Mouse (Mus musculus) hindbrain, embryonic 16.5 days (tissue): ENCODE measurements around the gene Dlgap1. TPM values are rescaled to one million over a fixed set of nuclear protein-coding genes. Genes with fewer than 3 reads are reported as not detected.

Source experiments
- ATAC-seq: fragments of 200-750 bp; cut with Nextera tagmentation; 2 replicates; pipeline ENCODE4 v1.8.0; 2017; ENCODE audit warnings: moderate TSS enrichment, moderate library complexity
- H3K27ac ChIP-seq: fragments of 300-500 bp; sonication (generic); 2 replicates; pipeline ENCODE4 v1.5.1; 2014; ENCODE audit warnings: low read depth, mild to moderate bottlenecking, control low read depth, low read length, moderate library complexity
- H3K27me3 ChIP-seq: fragments of 300-500 bp; sonication (generic); replicated peaks from 2 replicates; pipeline ENCODE4 v1.6.1; 2014; ENCODE audit warnings: low read length; ENCODE audit not compliant: control insufficient read depth, insufficient read depth
- H3K36me3 ChIP-seq: fragments of 300-500 bp; sonication (generic); 2 replicates; pipeline ENCODE4 v1.6.1; 2014; ENCODE audit warnings: mild to moderate bottlenecking, low read length, moderate library complexity, mixed read lengths; ENCODE audit not compliant: control insufficient read depth, insufficient read depth
- H3K4me1 ChIP-seq: fragments of 300-500 bp; sonication (generic); 2 replicates; pipeline ENCODE4 v1.6.1; 2014; ENCODE audit warnings: low read depth, low read length; ENCODE audit not compliant: control insufficient read depth, insufficient read depth
- H3K4me2 ChIP-seq: fragments of 300-500 bp; sonication (generic); 2 replicates; pipeline ENCODE4 v1.6.1; 2014; ENCODE audit warnings: mild to moderate bottlenecking, low read length, control low read depth, moderate library complexity
- H3K4me3 ChIP-seq: fragments of 300-500 bp; sonication (generic); 2 replicates; pipeline ENCODE4 v1.5.1; 2014; ENCODE audit warnings: mild to moderate bottlenecking, low read length, control low read depth, moderate library complexity
- H3K9ac ChIP-seq: fragments of 300-500 bp; sonication (generic); 2 replicates; pipeline ENCODE4 v1.6.1; 2014; ENCODE audit warnings: low read depth, mild to moderate bottlenecking, control low read depth, low read length, moderate library complexity
- H3K9me3 ChIP-seq: fragments of 300-500 bp; sonication (generic); 2 replicates; pipeline ENCODE4 v1.6.1; 2014; ENCODE audit warnings: mild to moderate bottlenecking, low read length, moderate library complexity; ENCODE audit not compliant: control insufficient read depth
- WGBS: fragments of 180-500 bp; shearing (Covaris S2); extraction: QIAGEN DNeasy Blood & Tissue Kit; methylation state at CpG from one replicate; pipeline ENCODE4 v1.1.7; 2014; 5-methylcytosine and 5-hydroxymethylcytosine counted together
- polyA plus RNA-seq: library from polyadenylated mRNA; unstranded; fragments of >200 nt; fragmentation: Nextera tagmentation; extraction: Ambion mirVana; gene quantifications from 2 replicates; pipeline ENCODE4 v1.2.1, GENCODE M21; 2015

The Dlgap1 gene
- polyA plus RNA-seq, 1 experiment from 2014 or later, result 39.5 TPM

DNA sequence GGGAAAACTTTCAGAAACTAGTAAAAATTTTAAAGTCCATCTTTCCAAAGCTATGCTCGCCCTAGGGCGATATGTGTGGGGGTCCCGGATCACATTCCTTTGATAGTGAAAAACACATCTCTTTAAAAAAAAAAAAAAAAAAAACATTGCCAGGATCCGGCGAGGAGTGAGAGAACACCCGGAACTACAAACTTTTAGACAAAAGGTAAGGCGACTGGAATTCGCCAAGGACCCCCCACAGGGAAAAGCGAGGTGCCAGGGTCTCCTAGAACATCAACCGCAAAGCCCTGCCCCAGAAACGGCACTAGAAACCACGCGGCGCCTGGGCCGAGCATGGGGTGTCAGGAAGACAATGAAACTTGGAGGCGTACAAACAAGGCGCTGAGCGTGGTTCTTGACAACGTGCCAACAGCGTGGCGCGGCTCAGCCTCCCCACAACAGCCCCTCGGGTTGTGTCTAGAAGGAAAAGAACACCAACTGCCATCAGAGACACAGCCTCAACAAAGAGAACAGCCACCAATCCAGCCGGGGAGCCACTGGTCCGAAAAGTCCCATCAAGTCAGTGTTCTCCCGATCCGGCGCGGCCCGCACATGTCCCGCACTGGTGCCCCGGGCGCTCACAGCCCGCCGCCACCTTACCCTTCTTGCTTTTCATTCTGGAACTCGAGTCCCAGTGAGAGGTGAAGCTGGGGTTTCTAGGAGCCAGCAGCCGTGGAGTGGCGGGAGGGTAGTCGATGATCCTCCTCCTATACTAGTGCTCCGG, 881.5 kb downstream of the Dlgap1 start:
- under 1% methylated on average over 40 of the region's 40 CpGs for WGBS
- Histone ChIP-seq H3K4me1 (peaks cover 38% of the 10 kb centered on the region), H3K4me3 (peak overlapping the region; percentile 68), H3K27me3 (no peaks in the 10 kb centered on the region), H3K36me3 (no peaks in the 10 kb centered on the region), H3K4me2 (peak overlapping the region; percentile 97), H3K9ac (peak overlapping the region; percentile 61), H3K9me3 (no peaks in the 10 kb centered on the region), H3K27ac (peak overlapping the region; percentile 78)
- ATAC-seq, result peak; percentile 10

DNA sequence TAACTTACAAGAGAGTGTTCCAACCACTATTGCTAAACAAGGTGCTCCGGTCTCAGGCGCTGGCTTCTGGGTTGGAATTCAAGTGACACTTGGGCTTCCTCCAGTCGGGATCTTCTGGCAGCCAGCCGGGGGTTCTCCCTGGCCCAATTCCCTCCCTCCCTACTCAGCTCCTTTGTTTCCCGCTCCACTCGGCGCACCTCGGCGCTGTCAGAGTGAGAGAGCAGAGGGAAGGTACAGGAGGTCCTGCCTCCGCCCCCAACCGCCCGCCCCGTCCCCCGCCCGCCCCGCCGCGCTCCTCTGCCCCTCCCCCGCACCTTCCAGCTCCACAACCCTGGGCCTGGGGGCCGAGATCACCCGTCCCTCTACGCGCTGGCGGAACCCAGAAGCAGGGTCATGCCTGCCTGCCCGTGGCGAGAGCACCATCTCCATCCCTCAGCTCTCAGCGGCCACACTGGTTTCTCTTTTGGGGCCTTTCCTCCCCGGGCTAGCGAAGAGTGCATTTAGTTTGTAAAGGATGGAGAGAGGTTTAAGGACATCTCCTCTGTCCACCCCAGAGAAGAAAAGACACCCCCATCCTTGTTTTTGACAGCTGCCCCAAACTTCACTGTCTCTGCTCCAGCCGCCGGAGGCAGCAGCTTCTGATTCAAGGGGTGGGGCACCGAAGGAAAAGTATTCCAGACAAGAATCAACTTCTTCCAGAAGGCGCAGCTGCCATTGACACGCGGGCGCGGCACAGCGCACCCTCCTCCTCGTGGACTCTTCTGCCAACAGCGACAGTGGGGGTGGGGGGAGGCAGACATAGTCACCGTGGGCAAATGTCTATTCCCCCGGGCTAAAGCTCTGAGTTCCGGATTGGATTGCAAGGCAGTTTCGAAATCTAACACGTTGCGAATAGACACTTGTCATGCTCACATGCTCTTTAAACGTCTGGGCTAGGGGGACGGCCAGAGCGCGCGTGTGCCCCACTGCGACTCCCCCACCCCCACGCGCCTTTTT, 882.4 kb downstream of the Dlgap1 start:
- Histone ChIP-seq H3K27me3 (no peaks in the 10 kb centered on the region), H3K9me3 (no peaks in the 10 kb centered on the region), H3K4me1 (peaks cover 38% of the 10 kb centered on the region), H3K4me2 (peak overlapping the region; percentile 97), H3K36me3 (no peaks in the 10 kb centered on the region), H3K9ac (peak overlapping the region; percentile 61), H3K4me3 (peak overlapping the region; percentile 68), H3K27ac (peak overlapping the region; percentile 78)
- WGBS, result under 1% methylated on average over 54 of the region's 54 CpGs
- peak; percentile 43 for ATAC-seq

DNA sequence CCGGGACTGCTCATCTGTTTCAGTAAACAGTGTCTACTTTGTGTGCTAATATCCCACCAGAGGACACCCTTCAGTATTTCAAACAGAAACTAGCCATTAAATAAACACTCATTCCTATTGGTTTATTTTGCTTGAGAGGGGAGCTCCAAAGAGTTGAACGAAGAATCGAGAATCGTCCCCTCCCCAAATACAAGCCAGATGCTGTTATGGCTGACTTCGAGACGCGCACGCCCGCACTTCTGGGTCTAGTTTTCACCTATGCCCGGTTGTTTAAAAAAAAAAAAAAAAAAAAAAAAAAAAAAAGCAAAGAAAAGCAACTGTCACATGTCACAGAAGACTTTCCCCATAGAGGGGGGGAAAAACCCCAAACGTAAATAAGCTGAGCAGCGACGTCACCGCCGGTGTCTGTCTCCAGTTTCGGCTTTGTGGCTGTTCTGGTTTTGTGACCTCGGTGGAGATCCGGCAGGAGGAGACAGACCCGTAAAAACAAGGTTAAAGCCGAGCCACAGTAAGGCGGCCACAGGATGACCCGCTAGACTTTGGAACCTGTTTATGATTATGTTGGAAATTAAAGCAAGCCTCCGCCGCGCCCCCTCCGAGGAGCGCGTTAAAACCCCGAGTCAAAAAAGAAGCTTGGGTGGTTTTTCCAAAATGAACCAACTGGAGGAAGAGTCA, 883.3 kb downstream of the Dlgap1 start:
- H3K9me3 ChIP-seq, result no peaks in the 10 kb centered on the region
- H3K36me3 ChIP-seq, result no peaks in the 10 kb centered on the region
- H3K4me1 ChIP-seq, result peaks cover 38% of the 10 kb centered on the region
- H3K4me3 ChIP-seq, result peak overlapping the region; percentile 68
- no peaks in the 10 kb centered on the region for H3K27me3 ChIP-seq
- WGBS, result under 1% methylated on average over 29 of the region's 29 CpGs
- peak overlapping the region; percentile 75 for H3K9ac ChIP-seq
- H3K4me2 ChIP-seq, result peak overlapping the region; percentile 97
- peak overlapping the region; percentile 91 for H3K27ac ChIP-seq
- ATAC-seq, result no peak

DNA sequence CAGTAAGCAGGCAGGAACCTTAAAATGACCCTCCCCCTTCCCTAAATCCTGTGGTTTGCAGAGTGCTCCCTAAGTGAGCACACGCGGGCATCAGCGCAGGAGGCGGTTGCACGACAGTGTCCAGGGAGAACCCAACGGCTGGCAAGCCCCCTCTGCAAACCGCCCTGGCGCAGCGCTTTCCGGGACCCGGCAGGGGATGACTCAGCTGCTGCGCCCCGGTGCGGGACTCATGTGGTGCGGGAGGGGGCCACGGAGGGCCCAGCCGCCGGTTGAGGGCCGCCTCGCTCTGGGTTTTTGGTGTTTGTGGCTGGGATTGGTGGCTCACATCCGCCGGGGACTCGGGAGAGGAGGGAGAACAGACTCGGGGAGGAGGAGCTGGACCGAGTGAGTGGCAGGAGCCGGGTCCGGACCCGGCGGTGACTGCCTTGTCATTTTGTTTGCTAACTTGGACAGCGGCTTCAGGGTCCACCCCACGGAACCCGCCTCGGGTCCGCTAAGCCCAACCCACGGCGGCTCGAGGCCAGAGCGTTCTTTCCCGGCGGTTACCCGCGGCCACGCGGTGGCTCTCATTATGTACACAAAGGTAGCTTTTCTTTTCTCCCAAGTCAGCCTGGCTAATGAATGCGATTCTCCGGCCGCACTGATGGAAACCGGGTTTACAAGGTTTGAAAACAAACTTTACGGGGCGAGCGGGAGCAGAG, 884.0 kb downstream of the Dlgap1 start:
- under 1% methylated on average over 44 of the region's 51 CpGs for WGBS
- H3K27ac ChIP-seq, result peak overlapping the region; percentile 91
- peak overlapping the region; percentile 68 for H3K4me3 ChIP-seq
- H3K4me2 ChIP-seq, result peak overlapping the region; percentile 97
- H3K27me3 ChIP-seq, result no peaks in the 10 kb centered on the region
- H3K9me3 ChIP-seq, result no peaks in the 10 kb centered on the region
- peaks cover 38% of the 10 kb centered on the region for H3K4me1 ChIP-seq
- peak; percentile 81 for ATAC-seq
- peak overlapping the region; percentile 75 for H3K9ac ChIP-seq
- H3K36me3 ChIP-seq, result no peaks in the 10 kb centered on the region

DNA sequence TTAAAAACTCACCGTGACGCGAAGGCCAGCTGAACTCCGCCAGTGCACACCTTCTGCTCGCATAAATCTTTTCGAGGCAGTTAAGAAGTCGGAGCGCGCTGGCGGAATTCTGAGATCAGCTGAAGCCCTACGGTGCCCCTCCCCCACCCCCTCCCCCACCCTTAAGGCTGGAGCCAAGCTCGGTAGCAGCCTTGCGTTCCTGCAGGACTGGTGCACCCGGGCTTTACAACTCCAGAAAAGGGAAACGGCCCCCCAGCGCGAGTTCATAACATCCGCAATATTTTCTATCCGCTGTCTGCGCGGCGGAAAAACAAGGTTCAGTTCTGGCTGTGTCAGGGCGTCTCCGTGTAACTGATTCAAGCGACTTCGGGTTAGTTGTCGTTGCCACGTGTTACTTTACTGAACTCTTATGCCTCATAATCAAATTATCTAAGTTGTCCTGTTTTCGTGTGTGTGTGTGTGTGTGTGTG, 884.6 kb downstream of the Dlgap1 start, which contains the start of gene Tgif1:
Tgif1 (minus strand) TSS at position 111 of the 470 bp plus-strand sequence.
- Histone ChIP-seq H3K4me1 (peaks cover 38% of the 10 kb centered on the region), H3K27ac (peak within 1 kb of the TSS; percentile 91), H3K9ac (peak within 1 kb of the TSS; percentile 75), H3K27me3 (no peaks in the 10 kb centered on the region), H3K4me3 (peak within 1 kb of the TSS; percentile 68), H3K36me3 (no peaks in the 10 kb centered on the region), H3K9me3 (no peaks in the 10 kb centered on the region), H3K4me2 (peak within 1 kb of the TSS; percentile 97)
- no peak for ATAC-seq
- WGBS, result under 1% methylated on average over 29 of the region's 29 CpGs

DNA sequence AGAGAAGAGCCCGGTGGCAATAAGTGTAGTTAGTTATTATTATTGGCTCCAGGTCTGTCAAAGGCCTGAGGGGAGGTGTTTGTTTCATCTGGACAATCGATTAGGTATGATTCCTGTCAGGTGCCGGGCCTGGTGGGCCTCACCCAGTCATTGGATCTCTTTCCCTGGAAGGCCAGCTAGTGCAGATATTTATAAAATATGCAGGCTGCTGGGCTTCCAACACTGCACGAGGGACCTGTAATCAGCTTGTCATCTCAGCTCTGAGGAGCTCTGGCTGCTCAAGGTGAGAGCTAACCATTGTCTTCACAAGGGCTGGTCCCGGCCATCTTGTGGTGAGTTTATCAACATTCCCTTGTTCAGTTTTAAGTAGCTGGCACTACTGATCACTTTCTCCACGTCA, 885.1 kb downstream of the Dlgap1 start:
- peak overlapping the region; percentile 97 for H3K4me2 ChIP-seq
- no peaks in the 10 kb centered on the region for H3K27me3 ChIP-seq
- ATAC-seq, result no peak
- H3K36me3 ChIP-seq, result no peaks in the 10 kb centered on the region
- no peak overlapping the region for H3K27ac ChIP-seq
- H3K9me3 ChIP-seq, result no peaks in the 10 kb centered on the region
- no peak overlapping the region; the same call in 1 of the 2 replicates for H3K9ac ChIP-seq
- 30% methylated on average over 6 of the region's 6 CpGs for whole genome bisulfite sequencing
- H3K4me1 ChIP-seq, result peaks cover 38% of the 10 kb centered on the region
- H3K4me3 ChIP-seq, result peak overlapping the region; percentile 68

DNA sequence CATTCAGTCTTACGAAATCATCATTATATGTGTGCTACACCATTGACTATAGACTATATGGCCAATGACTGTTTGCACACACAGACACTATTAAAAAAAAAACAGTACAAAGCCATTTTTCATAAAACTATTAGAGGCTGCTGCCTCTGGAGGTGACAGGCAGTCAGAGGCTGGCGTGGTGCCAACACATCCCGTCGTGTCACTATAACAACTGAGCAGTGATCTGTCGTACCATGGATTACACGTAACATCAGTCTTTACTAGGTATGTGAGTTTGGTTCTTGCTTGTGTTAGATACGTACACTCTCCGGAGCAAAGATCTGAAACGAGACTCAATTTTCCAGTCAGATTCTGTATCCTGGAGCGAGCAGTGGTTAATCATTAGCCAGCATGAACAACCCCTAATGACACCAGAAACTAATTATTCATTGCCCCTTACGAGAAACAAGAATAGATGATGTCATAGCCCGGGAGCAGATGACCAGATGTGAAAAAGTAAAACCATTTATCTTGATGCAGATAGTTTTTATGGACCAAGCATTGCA, 888.1 kb downstream of the Dlgap1 start:
- Histone ChIP-seq H3K36me3 (no peaks in the 10 kb centered on the region), H3K4me3 (no peak overlapping the region), H3K27me3 (no peaks in the 10 kb centered on the region), H3K4me2 (no peak overlapping the region), H3K27ac (no peak overlapping the region), H3K4me1 (peaks cover 10% of the 10 kb centered on the region), H3K9ac (no peak overlapping the region), H3K9me3 (no peaks in the 10 kb centered on the region)
- ATAC-seq, result no peak
- 41% methylated on average over 12 of the region's 12 CpGs for WGBS

DNA sequence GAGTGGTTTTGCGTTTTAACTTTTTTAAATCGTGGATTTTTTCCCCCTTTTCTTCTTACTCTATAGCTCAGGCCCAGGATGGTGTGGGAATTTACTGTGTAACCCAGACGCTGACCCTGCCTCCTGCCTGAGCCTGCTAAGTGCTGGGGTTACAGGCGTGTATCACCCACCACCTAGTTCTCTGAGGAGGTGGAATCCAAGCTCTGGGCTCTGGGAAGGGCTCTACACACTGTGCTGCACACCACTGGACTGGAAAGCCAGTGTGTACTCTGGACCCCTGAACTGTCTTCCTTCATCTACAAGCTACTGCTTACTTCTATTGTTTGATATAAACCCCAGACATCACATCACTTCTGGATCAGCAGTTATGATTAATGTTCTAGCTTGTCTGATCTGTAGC, 889.9 kb downstream of the Dlgap1 start:
- Histone ChIP-seq H3K36me3 (no peaks in the 10 kb centered on the region), H3K4me2 (no peak overlapping the region), H3K4me1 (no peaks in the 10 kb centered on the region; the same call in 1 of the 2 replicates)

More for the DNA sequence above, 889.9 kb downstream of the Dlgap1 start:
- Histone ChIP-seq H3K9ac (no peak overlapping the region), H3K27me3 (no peaks in the 10 kb centered on the region), H3K9me3 (no peaks in the 10 kb centered on the region), H3K27ac (no peak overlapping the region), H3K4me3 (no peak overlapping the region)
- WGBS, result 77% methylated on average over 4 of the region's 4 CpGs
- ATAC-seq, result no peak
